Mouse (Mus musculus) heart, adult 9 months (tissue): ENCODE results near the gene Rps10.
"Not testable (repeated sequence)": the region's sequence is repeated elsewhere in the genome, so short reads cannot be mapped to it uniquely, and the experiment has no call there.

Experiments
- DNase-seq, 2 experiments: peaks; one replicate each; pipeline ENCODE4 v3.0.0; 2022; ENCODE audit warnings: low spot score in 2 of 2

The Rps10 gene

GRCm38 (mm10) chr17:27643756-27644155 lies 7.3 kb upstream of the Rps10 start:
- DNase-seq = no peak

- no peak for DNase-seq
Observed at GRCm38 (mm10) chr17:27643101-27643500, 6.6 kb upstream of the Rps10 start.

- no peak for DNase-seq
Observed at GRCm38 (mm10) chr17:27642491-27643062, 6.1 kb upstream of the Rps10 start.

GRCm38 (mm10) chr17:27639851-27640250 lies 3.4 kb upstream of the Rps10 start:
- DNase-seq = not testable (repeated sequence)

- DNase-seq = no peak
Observed at GRCm38 (mm10) chr17:27638921-27639332, 2.5 kb upstream of the Rps10 start.

- DNase-seq = no peak
Observed at GRCm38 (mm10) chr17:27637333-27637732, 864 bp upstream of the Rps10 start.

- DNase-seq = not testable (repeated sequence)
Observed at GRCm38 (mm10) chr17:27635575-27635903, 930 bp downstream of the Rps10 start.

- peak; percentile 87 to 88 for DNase-seq
Observed at GRCm38 (mm10) chr17:27634871-27635574, 1.4 kb downstream of the Rps10 start, which contains the start of gene RPS10-NUDT3. TSS of gene RPS10-NUDT3 (minus strand) at chr17:27635222.

GRCm38 (mm10) chr17:27629249-27630020 lies 7.0 kb downstream of the Rps10 start:
- peak; percentile 31 to 79 for DNase-seq

GRCm38 (mm10) chr17:27628376-27628775 lies 8.1 kb downstream of the Rps10 start:
- no peak for DNase-seq

- DNase-seq = no peak
Observed at GRCm38 (mm10) chr17:27627451-27627850, 9.0 kb downstream of the Rps10 start.

GRCm38 (mm10) chr17:27626681-27627080 lies 9.8 kb downstream of the Rps10 start:
- no peak for DNase-seq

GRCm38 (mm10) chr17:27625455-27626251 lies 10.8 kb downstream of the Rps10 start:
- no peak for DNase-seq

- DNase-seq = peak; percentile 90 to 91
Observed at GRCm38 (mm10) chr17:27623360-27624326, 12.8 kb downstream of the Rps10 start, which contains the start of gene Nudt3. TSS of gene Nudt3 (minus strand) at chr17:27623495.

- no peak for DNase-seq
Observed at GRCm38 (mm10) chr17:27622611-27623359, 13.7 kb downstream of the Rps10 start.

GRCm38 (mm10) chr17:27621705-27622531 lies 14.6 kb downstream of the Rps10 start:
- no peak for DNase-seq

GRCm38 (mm10) chr17:27621161-27621560 lies 15.3 kb downstream of the Rps10 start:
- DNase-seq = peak; percentile 29 to 33

- DNase-seq = peak in 1 of 2 experiments; percentile 40
Observed at GRCm38 (mm10) chr17:27615388-27615787, 21.1 kb downstream of the Rps10 start.

GRCm38 (mm10) chr17:27613016-27613415 lies 23.5 kb downstream of the Rps10 start:
- no peak for DNase-seq
